Mouse (Mus musculus) bone marrow macrophage, adult 2 months (primary cell): ENCODE data around the gene Sema4c.

Experiments used
- CTCF ChIP-seq: IDR thresholded peaks from 2 replicates; pipeline ENCODE4 v1.5.1; 2012; ENCODE audit warnings: low read depth, mild to moderate bottlenecking, low read length, moderate library complexity
- POLR2A ChIP-seq: IDR thresholded peaks from 2 replicates; pipeline ENCODE4 v1.6.1; 2012; ENCODE audit warnings: mild to moderate bottlenecking, low read depth, low read length, borderline replicate concordance

DNA sequence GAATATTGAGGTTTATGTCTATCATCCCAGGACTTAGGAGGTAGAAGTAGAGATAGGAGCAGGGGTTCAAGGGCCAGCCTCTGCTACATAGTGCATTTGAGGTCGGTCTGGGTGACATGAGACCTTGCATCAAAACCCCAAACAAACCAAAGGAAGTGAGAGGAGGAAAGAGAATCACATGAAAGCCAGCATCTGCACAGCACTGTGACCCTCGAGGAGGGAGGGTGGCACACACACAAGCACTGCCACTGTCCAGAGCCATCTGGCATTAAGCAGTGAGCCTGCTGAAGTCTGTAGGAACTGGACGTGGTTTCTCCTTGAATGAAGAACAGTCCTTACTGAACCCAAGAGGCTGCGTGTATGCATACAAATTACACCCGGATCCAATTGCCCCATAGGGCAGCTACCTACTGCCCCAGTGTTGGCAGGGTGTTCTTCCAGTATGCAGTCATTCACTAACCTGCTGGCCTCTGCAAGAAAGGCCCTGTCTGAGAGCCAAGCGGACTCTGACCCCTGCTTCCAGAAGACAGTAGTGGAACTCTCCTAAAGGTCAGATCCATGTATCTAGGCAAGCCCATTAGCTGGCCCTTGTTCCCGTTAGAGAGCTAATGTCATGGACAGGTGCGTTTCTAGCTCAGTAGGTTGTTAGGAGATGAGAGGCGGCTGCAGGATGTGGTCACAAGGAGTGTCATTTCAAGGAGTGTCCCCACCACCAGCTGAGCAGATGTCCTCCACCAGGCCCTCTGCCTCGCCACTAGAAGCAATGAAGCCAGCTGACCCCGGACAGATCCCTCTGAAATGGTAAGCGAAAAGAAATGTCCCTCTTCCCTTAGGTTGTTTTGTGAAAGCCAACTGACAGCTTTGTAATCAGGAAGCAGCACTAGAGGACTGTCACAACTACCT, 46.4 kb upstream of the Sema4c start:
- no peak for TF ChIP-seq CTCF
- no peak for TF ChIP-seq POLR2A
